Mouse (Mus musculus) lung, postnatal 36 days (tissue): ENCODE data around the gene Brd7.

ENCODE experiments used
- DNase-seq: peaks from one replicate; pipeline ENCODE4 v3.0.0; 2022; ENCODE audit warnings: mixed read lengths

The Brd7 gene

GRCm38 (mm10) chr8:88361708-88362428 is at the start of gene Brd7:
Gene Brd7, minus strand, starts transcription at chr8:88362194.
- DNase-seq: peak; percentile 79

DNA sequence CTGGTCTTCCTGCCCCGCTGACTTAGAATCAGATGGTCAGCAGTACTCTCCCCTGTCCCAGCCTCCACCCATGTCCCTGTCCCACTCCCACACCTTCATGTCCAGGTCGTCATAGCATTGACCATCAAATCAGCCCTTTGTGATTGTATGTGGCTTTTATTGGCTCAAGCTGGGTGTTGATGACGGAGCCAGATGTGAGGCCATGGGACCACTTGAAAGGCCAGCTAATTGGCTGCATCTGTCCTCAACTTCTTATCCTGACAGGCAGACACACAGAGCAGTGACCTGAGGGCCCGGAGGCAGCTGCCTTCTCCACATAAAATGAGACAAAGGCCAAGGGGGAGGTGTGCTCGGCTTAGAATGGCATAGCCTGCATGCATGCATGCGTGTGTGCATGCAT is 49.5 kb upstream of the Brd7 start:
- no peak for DNase-seq

- DNase-seq: no peak
Observed at GRCm38 (mm10) chr8:88409401-88409940, 47.5 kb upstream of the Brd7 start.

DNA sequence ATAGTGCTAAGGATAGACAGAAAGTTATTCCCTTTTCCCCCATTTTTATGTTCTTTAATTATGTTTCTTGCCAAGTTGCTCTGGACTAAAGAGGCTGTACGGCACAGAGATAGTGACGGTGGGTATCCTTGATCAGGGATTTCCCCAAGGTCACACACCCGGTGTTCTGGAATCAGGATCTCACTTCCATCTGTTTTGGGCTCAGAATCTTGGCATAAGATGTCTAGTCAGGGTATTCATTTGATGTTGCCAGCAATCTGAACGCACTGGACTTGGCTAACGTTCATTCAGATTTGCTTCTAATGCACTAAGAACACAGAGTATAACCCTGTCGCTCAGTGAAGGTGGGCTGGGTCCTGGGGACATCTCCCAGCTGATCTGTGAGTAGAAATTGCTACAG is 45.7 kb upstream of the Brd7 start:
- no peak for DNase-seq

DNA sequence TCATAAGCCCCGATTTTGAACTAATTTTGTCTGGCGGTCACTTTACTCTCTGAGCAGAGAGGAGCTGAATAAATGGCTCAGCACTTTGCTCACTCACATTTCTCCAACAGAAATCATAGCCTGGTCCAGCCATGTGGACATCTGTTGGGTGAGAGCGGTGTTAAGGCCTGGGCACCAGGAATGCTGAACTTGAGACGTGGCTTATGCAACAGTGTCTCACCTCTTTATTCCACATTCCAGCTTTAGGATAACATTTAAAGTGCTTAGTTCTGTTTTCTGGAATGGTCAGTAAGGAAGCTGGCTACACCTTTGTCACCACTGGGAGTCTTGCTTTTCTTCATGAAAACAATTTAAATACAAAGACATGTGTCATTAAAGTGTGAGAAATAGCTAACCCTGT is 36.1 kb upstream of the Brd7 start:
- DNase-seq: no peak

- peak; percentile 79 for DNase-seq
Observed at GRCm38 (mm10) chr8:88393298-88393697, 31.3 kb upstream of the Brd7 start.

DNA sequence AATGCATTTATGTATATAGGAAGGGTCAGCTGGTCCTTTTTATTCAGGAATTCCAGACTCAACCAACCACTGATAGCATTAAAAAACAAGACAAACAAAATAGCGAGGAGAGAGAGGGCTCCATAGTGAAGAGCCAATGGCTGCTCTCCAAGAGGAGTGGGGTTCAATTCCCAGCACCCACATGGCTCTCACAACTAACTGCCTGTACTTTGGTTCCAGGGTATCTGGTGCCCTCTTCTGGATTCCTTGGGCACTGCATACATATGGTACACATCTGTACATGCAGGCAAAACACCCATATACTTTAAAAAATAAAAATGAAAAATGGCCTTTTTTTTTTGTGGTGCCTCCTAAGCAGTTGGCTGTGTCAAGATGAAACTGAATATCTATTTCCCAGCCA is 28.8 kb upstream of the Brd7 start:
- DNase-seq: peak; percentile 67

- DNase-seq: peak; percentile 71
Observed at GRCm38 (mm10) chr8:88388691-88389239, 26.8 kb upstream of the Brd7 start.

DNA sequence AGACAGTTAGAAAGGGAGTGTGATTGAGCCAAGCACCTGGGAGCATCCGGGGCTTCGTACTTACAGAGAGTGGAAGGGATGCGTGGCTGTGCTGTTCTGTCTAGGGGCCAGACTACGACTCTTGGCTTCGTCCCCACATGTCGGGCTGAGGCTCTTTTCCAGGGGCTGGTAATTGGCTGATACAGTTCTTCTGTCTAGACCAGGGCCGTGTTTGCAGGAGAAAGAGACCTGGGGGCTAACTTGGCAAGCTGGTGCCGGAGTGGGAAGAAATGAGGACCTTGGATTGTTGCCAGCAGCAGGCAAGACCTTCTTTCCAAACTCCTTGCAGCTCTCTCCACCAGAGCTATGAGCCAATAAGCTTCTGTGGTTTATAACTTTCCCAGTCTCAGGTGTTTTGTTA is 25.9 kb upstream of the Brd7 start:
- DNase-seq: no peak

DNA sequence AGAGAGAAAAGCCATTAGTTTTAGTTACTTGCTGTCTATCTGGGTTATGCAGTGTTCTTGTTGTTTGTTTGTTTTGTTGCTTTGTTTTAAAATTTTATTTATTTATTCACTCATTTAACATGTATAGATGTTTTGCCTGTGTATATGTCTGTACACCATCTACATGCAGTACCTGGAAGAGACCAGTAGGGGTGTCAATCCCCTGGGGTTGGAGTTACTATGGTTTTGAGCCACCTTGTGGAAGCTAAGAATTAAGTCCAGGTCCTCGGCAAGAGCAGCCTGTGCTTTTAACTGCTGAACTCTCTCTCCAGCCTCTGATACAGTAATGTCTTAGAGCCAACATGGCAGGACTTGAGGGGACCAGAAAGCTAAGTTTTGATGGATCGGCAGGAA is 21.2 kb upstream of the Brd7 start:
- DNase-seq: no peak

- no peak for DNase-seq
Observed at GRCm38 (mm10) chr8:88382311-88383163, 20.5 kb upstream of the Brd7 start.

GRCm38 (mm10) chr8:88380497-88380896 is 18.5 kb upstream of the Brd7 start:
- peak; percentile 21 for DNase-seq

GRCm38 (mm10) chr8:88376836-88377582 is 15.0 kb upstream of the Brd7 start:
- DNase-seq: no peak

DNA sequence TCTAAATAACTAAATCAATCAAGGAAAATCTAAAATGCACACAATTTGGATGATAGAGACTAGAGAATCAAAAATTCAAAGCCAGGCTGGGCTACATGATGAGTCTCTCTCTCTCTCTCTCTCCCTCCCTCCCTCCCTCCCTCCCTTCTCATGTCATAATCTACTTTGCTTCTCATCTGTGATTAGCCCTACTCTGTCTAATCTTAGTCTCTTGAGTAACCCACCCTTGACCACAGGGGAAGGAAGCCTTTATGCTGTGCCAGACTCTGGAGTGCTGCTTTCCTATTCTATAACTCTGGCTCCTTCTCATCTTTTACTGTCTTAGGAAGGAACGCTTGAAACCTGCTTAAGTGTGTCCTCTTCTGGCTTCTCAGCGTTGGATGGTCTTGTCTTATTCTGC is 9.5 kb upstream of the Brd7 start:
- DNase-seq: no peak

GRCm38 (mm10) chr8:88369805-88370204 is 7.8 kb upstream of the Brd7 start:
- no peak for DNase-seq

GRCm38 (mm10) chr8:88369221-88369620 is 7.2 kb upstream of the Brd7 start:
- peak; percentile 66 for DNase-seq

- DNase-seq: peak; percentile 22
Observed at GRCm38 (mm10) chr8:88362446-88363150, 604 bp upstream of the Brd7 start.

- DNase-seq: peak; percentile 33
Observed at GRCm38 (mm10) chr8:88361044-88361707, 818 bp downstream of the Brd7 start.

DNA sequence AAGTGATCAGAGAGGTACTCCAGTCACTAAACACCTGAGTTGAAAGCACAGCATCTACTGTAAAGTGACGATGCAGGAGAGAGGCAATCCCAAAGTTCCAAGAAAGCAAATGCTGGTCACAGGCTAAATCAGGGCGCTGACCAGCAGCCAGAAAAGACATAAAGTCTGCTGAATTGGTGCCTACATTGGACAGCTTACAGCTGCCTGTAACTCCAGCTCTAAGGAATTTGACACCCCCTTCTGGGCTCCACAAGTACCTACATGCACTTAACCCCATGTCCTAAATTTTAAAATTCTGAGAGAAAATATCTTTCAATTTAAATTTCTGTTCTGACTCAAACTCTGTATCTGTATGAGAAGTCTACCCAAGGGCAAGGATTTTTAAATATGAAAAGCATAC is 2.0 kb downstream of the Brd7 start:
- DNase-seq: peak; percentile 23

- DNase-seq: no peak
Observed at GRCm38 (mm10) chr8:88357946-88358345, 4.0 kb downstream of the Brd7 start.

DNA sequence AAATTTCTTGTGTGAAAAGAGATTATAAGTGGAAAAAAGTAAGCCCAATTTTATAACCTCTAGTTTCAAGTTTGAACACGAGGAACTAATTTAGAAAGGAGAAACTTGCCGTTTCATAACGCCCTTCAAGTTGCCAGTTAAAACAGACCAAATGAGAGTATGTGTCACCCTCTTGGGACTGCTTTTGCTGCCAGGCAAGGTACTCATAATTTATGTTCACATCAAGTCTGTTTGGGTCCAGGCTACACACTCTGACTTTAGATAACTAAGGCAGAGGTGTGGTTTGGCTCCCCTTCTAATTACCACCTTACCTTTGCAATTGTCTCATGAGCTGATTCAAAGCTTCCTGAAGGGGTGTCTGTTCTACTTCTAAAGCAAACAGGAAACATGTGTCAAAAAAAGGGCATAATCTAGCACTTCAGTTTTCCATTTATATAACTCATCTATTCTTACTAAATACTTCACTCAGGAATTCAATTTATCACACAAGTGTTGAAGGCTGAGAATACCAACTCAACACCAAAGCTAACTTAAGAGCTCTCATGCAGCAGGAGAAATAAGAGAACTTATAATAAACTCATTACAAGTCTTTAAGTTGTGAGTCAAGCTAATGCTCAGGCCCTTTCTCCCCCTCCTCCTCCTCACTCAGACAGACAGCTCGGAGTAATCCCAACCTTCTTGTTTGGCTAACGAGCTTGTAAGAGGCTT is 4.6 kb downstream of the Brd7 start:
- peak; percentile 93 for DNase-seq
